Mouse (Mus musculus) lung, adult 2 months (tissue): ENCODE measurements around the gene Zfp296.

Experiments
- CTCF ChIP-seq: fragments of 200-500 bp; IDR thresholded peaks from 2 replicates; pipeline ENCODE4 v1.5.1; 2011; ENCODE audit warnings: mild to moderate bottlenecking, low read length, control low read depth; ENCODE audit not compliant: insufficient read depth
- POLR2A ChIP-seq: fragments of 200-500 bp; IDR thresholded peaks from 2 replicates; pipeline ENCODE4 v1.6.1; 2011; ENCODE audit warnings: low read depth, mild to moderate bottlenecking, control low read depth, low read length, borderline replicate concordance; ENCODE audit errors: extremely low read depth

DNA sequence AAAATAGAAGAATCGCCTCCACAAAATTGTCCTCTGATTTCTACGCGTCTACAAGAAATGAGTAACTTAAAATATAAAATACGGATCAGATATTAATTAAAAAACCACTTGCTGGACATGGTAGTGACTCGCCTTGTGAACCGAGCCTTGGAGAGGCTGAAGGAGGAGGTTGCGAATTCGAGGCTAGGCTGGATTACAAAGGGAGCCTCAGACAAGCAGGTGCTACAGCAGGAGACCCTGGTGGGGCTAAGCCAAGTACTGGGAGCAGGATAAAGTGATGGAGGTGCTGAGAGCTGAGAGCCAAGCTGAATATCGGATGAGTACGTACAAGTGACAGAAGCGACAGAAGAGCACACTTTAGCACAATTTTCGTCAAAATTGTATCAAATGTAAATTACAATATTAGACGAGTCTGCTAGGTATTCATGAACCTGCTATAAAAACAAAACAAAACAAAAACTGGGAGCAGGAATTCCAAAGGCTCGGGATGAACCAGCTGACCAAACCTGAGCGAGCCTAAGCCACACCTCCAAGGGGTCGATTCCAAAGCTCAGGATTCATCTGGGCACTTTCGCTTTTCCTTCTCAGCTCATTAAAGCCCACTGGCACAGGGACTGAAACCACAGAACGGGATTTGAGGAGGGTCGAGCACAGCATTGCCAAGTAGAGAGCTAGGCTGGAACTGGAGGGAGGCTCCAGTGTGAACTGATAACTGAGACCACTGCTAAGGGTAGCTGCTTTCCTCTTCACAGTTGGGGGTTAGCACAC lies 14.3 kb upstream of the Zfp296 start, which contains the start of gene Ppp1r37:
- no peak for TF ChIP-seq POLR2A
- TF ChIP-seq CTCF: no peak
